Mouse (Mus musculus) liver, adult 2 months (tissue): ENCODE results near the gene Emilin2.

ENCODE experiments used
- CTCF ChIP-seq: fragments of 200-500 bp; IDR thresholded peaks from 2 replicates; pipeline ENCODE4 v1.5.1; 2011; ENCODE audit warnings: low read depth, low read length, control low read depth
- POLR2A ChIP-seq: fragments of 200-500 bp; IDR thresholded peaks from 2 replicates; pipeline ENCODE4 v1.6.1; 2011; ENCODE audit warnings: low read length, control low read depth; ENCODE audit not compliant: insufficient read depth; ENCODE audit errors: extremely low read depth

DNA sequence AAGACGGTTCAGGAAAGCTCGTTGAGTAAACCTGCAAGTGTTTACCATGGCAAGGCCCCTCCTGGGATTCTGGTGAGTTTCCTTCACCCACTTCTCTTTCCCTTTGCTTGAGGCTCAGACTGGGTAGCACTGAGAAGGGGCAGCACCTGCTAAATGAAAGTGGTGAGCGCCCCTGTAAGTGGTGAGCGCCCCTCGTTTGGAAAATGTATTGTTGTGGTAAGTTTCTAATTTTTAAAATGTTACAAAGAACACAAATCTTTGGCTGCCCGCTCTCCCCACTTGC lies 107.0 kb downstream of the Emilin2 start:
- TF ChIP-seq CTCF (no peak), POLR2A (peak; percentile 29; the same call in 1 of the 2 replicates)
